Comparison of ENCODE assay signal across 13 mouse cellular contexts in the genomic region with DNA sequence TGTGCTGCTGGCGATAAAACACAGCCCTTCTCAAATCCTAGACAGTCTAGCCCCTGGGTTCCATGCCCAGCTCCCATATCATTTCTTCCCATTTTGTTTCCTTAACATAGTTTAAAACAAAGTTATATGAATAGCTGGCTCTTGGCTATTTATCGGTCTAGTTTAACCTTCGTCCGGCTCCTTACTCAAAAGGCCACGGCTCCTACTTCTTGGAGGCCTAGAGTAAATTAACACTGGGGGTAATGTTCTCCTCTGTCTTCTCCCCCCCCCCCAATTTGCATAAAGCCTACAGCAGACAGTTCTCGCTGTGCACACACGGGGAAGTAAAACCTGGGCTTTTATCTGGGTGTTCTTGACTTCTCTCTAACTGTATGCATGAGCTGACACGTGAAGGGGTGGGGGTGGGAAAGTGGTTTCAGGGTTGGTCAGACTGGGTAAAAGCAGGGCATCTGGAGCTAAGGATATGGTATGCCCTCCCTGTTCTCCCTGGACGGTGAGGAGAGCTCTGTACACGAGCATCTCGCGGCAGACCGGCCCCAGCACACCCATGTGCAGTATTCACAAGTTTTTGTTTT. TPM values are rescaled to one million over a fixed set of nuclear protein-coding genes. Genes with fewer than 3 reads are reported as not detected.
A peak's percentile ranks its signal among the peaks of the same experiment; 100 is the strongest.
DNase-seq lines count a peak whose midpoint lies in the region; ATAC-seq and TF ChIP-seq lines count a peak whose summit lies in the region.
"Had no signal": no experiment of that assay in that cellular context is flagged by ENCODE, and none has a peak within 500 bp of the region (broad histone marks: within the 10 kb centered on the region; RNA-seq: fewer than 3 reads in every experiment).

No protein-coding gene starts in this region.

- 79% methylated on average over 13 of the region's 13 CpGs for WGBS in heart, embryonic 13.5 days
- 26% methylated on average over 13 of the region's 13 CpGs for WGBS in spleen, adult 2 months

- no peak for ATAC-seq in heart, embryonic 13.5 days (ENCODE audit: extremely low read depth, insufficient number of reproducible peaks, low FRiP score, low TSS enrichment)
- peak; percentile 62 for ATAC-seq in neutrophil, adult 5-6 weeks (ENCODE audit: extremely low read depth, insufficient number of reproducible peaks, low FRiP score, poor library complexity, severe bottlenecking)
- ATAC-seq: Patski had no signal

- H3K4me1 ChIP-seq in heart, embryonic 13.5 days = peaks cover 14% of the 10 kb centered on the region
- H3K4me1 ChIP-seq in spleen, adult 2 months (ENCODE audit: control insufficient read depth, insufficient read depth, insufficient read length) = peaks cover 15% of the 10 kb centered on the region; the same call in 1 of the 2 replicates
- peaks cover 2% of the 10 kb centered on the region; the same call in 1 of the 2 replicates for H3K4me1 ChIP-seq in brown adipose tissue, adult 24 weeks (ENCODE audit: control insufficient read depth, insufficient read depth, insufficient read length, low read length)

- no peaks in the 10 kb centered on the region for H3K36me3 ChIP-seq in heart, embryonic 13.5 days
- H3K36me3 ChIP-seq in spleen, adult 2 months (ENCODE audit: control insufficient read depth, insufficient read depth, low read length) = no peaks in the 10 kb centered on the region
- H3K36me3 ChIP-seq: lung, embryonic 15.5 days had no signal

- peak; percentile 8; the same call in 1 of the 2 replicates for TF ChIP-seq CTCF in spleen, adult 2 months (IDR thresholded peaks at IDR 0.05; ENCODE audit: extremely low read depth, insufficient read depth, insufficient read length, insufficient replicate concordance)

- no peak overlapping the region for H3K4me2 ChIP-seq in heart, embryonic 13.5 days
- H3K4me2 ChIP-seq: midbrain, embryonic 11.5 days had no signal

- no peak for TF ChIP-seq POLR2A in spleen, adult 2 months (IDR thresholded peaks at IDR 0.05; ENCODE audit: low read depth, low read length)

- H3K27me3 ChIP-seq in heart, embryonic 13.5 days (replicated peaks) = no peaks in the 10 kb centered on the region
- no peaks in the 10 kb centered on the region for H3K27me3 ChIP-seq in spleen, adult 2 months (ENCODE audit: control insufficient read depth, insufficient read depth, low read length)
- H3K27me3 ChIP-seq: lung, embryonic 15.5 days; Patski had no signal

- H3K9ac ChIP-seq in heart, embryonic 13.5 days = no peak overlapping the region
- H3K9ac ChIP-seq: lung, embryonic 15.5 days had no signal

- peaks cover 13% of the 10 kb centered on the region for H3K9me3 ChIP-seq in heart, embryonic 13.5 days
- H3K9me3 ChIP-seq: lung, embryonic 15.5 days had no signal

- DNase-seq in heart, adult 8-10 months (ENCODE audit: low spot score) = no peak
- DNase-seq in spleen, adult 2 months (ENCODE audit: low read depth in 1 of 2, low spot score in 2 of 2) = peak; percentile 36 to 73
- DNase-seq in spleen, postnatal 14 days (ENCODE audit: low spot score in 2 of 2) = no peak
- DNase-seq in adrenal gland, adult 18-20 months (ENCODE audit: low spot score in 2 of 2) = no peak
- no peak for DNase-seq in layer of hippocampus, adult 8-10 months (ENCODE audit: low spot score in 2 of 2)
- DNase-seq: adrenal gland, postnatal 14 days; cerebellum, adult 11 months had no signal

- H3K4me3 ChIP-seq in heart, embryonic 13.5 days = no peak overlapping the region
- H3K4me3 ChIP-seq in spleen, adult 2 months (ENCODE audit: extremely low read depth, insufficient read depth, insufficient read length) = no peak overlapping the region
- H3K4me3 ChIP-seq in brown adipose tissue, adult 24 weeks (ENCODE audit: insufficient read depth, low read depth, low read length) = no peak overlapping the region
- H3K4me3 ChIP-seq: lung, embryonic 15.5 days had no signal

- H3K27ac ChIP-seq in heart, embryonic 13.5 days (replicated peaks) = peak overlapping the region; percentile 45; the same call in 1 of the 2 replicates
- peak overlapping the region; percentile 92 for H3K27ac ChIP-seq in spleen, adult 2 months (ENCODE audit: insufficient read depth, low read length)
- peak overlapping the region; percentile 19; the same call in 1 of the 2 replicates for H3K27ac ChIP-seq in brown adipose tissue, adult 24 weeks (replicated peaks; ENCODE audit: low read depth, low read length)

RNA-seq across cellular contexts. Expression of a gene that starts 48.4 kb away (rescaled TPM):
- 0.47 and 0.59 TPM in 2 replicates for polyA plus RNA-seq in heart, embryonic 13.5 days (2015; fragmentation: Nextera tagmentation; extraction: Ambion mirVana)
- total RNA-seq in heart, adult 8-10 months (2022) = under 1 TPM; 0.09 to 0.41 (median 0.27) TPM
- 20.8 and 42.8 TPM in 2 replicates for polyA plus RNA-seq in spleen, adult 2 months (2012; rRNA removed)
- 2.4 TPM in 1 of 2 replicates, not detected in the other for polyA plus RNA-seq in brown adipose tissue, adult 24 weeks (2012; ENCODE audit: insufficient read depth, insufficient read length, missing spikeins)
- total RNA-seq in neutrophil, adult 5-6 weeks (2017) = 84.2 and 96.3 TPM in 2 replicates
- total RNA-seq in adrenal gland, adult 18-20 months (2021) = 1 to 10 TPM in 1 of 2 experiments, under 1 TPM in 1; 0.61 to 1.1 TPM
- total RNA-seq in layer of hippocampus, adult 8-10 months (2022) = 1 to 10 TPM in 2 of 4 experiments, under 1 TPM in 1, not detected in 1; 0.12 to 2.0 (median 1.8) TPM

Comparison
In these comparisons a context has a peak if more than half of its experiments do, and no peak if none do; other contexts are left out.
1. DNase-seq: peak in spleen, adult 2 months (2 of 2); none in heart, adult 8-10 months (single experiment), spleen, postnatal 14 days (0 of 2), adrenal gland, adult 18-20 months (0 of 2) and layer of hippocampus, adult 8-10 months (0 of 2).
2. H3K27ac ChIP-seq: peak in every context shown above with its lines; median percentile 92 in spleen, adult 2 months; 45 in heart, embryonic 13.5 days; 19 in brown adipose tissue, adult 24 weeks.
3. RNA of a gene that starts 48.4 kb away (total RNA-seq): 84.2 to 96.3 TPM in neutrophil, adult 5-6 weeks; 0.12 to 2.0 TPM in layer of hippocampus, adult 8-10 months, 0.61 to 1.1 TPM in adrenal gland, adult 18-20 months and 0.09 to 0.41 TPM in heart, adult 8-10 months; every median in the first group is over 10 times any median in the second.